In genomic region chr17:86905297-86906135, GRCm38 (mm10) we compare ENCODE assay signal across 8 mouse cellular contexts. TPM values are rescaled to one million over a fixed set of nuclear protein-coding genes. Genes with fewer than 3 reads are reported as not detected.
DNase-seq lines count a peak whose midpoint lies in the region; TF ChIP-seq lines count a peak whose summit lies in the region.

No protein-coding gene starts in this region.

- H3K4me1 ChIP-seq in embryonic fibroblast, embryonic 13.5 days (ENCODE audit: control insufficient read depth, insufficient read depth, low read length) = no peaks in the 10 kb centered on the region; the same call in 1 of the 2 replicates

- peak; percentile 51 to 64 for DNase-seq in urinary bladder, postnatal 4 days (ENCODE audit: low spot score in 2 of 2)
- no peak for DNase-seq in urinary bladder, adult 2 months (ENCODE audit: low spot score)
- DNase-seq in heart, postnatal 10 days = peak; percentile 81 to 87
- DNase-seq in kidney, postnatal 25 days = peak; percentile 26 to 55
- peak; percentile 34 to 64 for DNase-seq in lung, adult 18-20 months
- DNase-seq in ovary, postnatal 10 days (ENCODE audit: low spot score) = peak; percentile 36
- no peak for DNase-seq in B cell, adult 2 months

- H3K4me3 ChIP-seq in embryonic fibroblast, embryonic 13.5 days (ENCODE audit: insufficient read depth, low read length) = no peak overlapping the region

- intact Hi-C loops in heart, postnatal 10 days (cut with DNase I) = loop anchor here (1.0 to 10.0 kb wide), 6 partner anchors 93 to 745 kb away; partner anchors contain the start of gene Epas1

- peak overlapping the region; percentile 45; the same call in 1 of the 2 replicates for H3K27ac ChIP-seq in embryonic fibroblast, embryonic 13.5 days (ENCODE audit: insufficient read depth, low read length)

- TF ChIP-seq POLR2A in embryonic fibroblast, embryonic 13.5 days (IDR thresholded peaks at IDR 0.05; ENCODE audit: low read depth, low read length) = no peak; the same call in 1 of the 2 replicates

- TF ChIP-seq CTCF in embryonic fibroblast, embryonic 13.5 days (IDR thresholded peaks at IDR 0.05; ENCODE audit: borderline replicate concordance, insufficient read depth, low read length) = no peak

RNA-seq across cellular contexts. Expression of gene Tmem247, which starts 11.6 kb away (rescaled TPM):
- polyA plus RNA-seq in urinary bladder, adult 2 months (2012; rRNA removed) = not detected in 2 replicates
- polyA plus RNA-seq in embryonic fibroblast, embryonic 13.5 days (2011; ENCODE audit: insufficient read length, low read depth, missing spikeins) = not detected in 2 replicates
- not detected for total RNA-seq in heart, postnatal 10 days (2021)

RNA-seq across cellular contexts. Expression of gene Atp6v1e2, which starts 42.2 kb away (rescaled TPM):
- polyA plus RNA-seq in urinary bladder, adult 2 months (2012; rRNA removed) = not detected in 2 replicates
- polyA plus RNA-seq in embryonic fibroblast, embryonic 13.5 days (2011; ENCODE audit: insufficient read length, low read depth, missing spikeins) = not detected in 2 replicates
- not detected for total RNA-seq in heart, postnatal 10 days (2021)

RNA-seq across cellular contexts. Expression of gene Rhoq, which starts 57.4 kb away (rescaled TPM):
- polyA plus RNA-seq in urinary bladder, adult 2 months (2012; rRNA removed) = 43.4 and 52.5 TPM in 2 replicates
- polyA plus RNA-seq in embryonic fibroblast, embryonic 13.5 days (2011; ENCODE audit: insufficient read length, low read depth, missing spikeins) = 177 and 187 TPM in 2 replicates
- 100 to 1,000 TPM; 168 to 176 TPM for total RNA-seq in heart, postnatal 10 days (2021)

Comparison
In these comparisons a context has a peak if more than half of its experiments do, and no peak if none do; other contexts are left out.
1. DNase-seq: peak in urinary bladder, postnatal 4 days (2 of 2), heart, postnatal 10 days (2 of 2), kidney, postnatal 25 days (2 of 2), lung, adult 18-20 months (2 of 2) and ovary, postnatal 10 days (single experiment); none in urinary bladder, adult 2 months (single experiment) and B cell, adult 2 months (0 of 2).